Comparison of ENCODE assay signal across 22 mouse cellular contexts in genomic region chr3:79790324-79790723, GRCm38 (mm10). TPM values are rescaled to one million over a fixed set of nuclear protein-coding genes. Genes with fewer than 3 reads are reported as not detected.
A peak's percentile ranks its signal among the peaks of the same experiment; 100 is the strongest.
DNase-seq lines count a peak whose midpoint lies in the region; ATAC-seq and TF ChIP-seq lines count a peak whose summit lies in the region.
"Had no signal": no experiment of that assay in that cellular context is flagged by ENCODE, and none has a peak within 500 bp of the region (broad histone marks: within the 10 kb centered on the region; RNA-seq: fewer than 3 reads in every experiment).

No protein-coding gene starts in this region.

- no peak overlapping the region for H3K4me3 ChIP-seq in kidney, postnatal 0 days (replicated peaks; ENCODE audit: low read depth, low read length)
- no peak overlapping the region for H3K4me3 ChIP-seq in neural tube, embryonic 14.5 days (ENCODE audit: low read depth, low read length)
- no peak overlapping the region for H3K4me3 ChIP-seq in limb, embryonic 13.5 days
- no peak overlapping the region for H3K4me3 ChIP-seq in neural tube, embryonic 15.5 days (replicated peaks)
- H3K4me3 ChIP-seq: embryonic facial prominence, embryonic 10.5 days; embryonic facial prominence, embryonic 12.5 days; forebrain, embryonic 13.5 days; forebrain, embryonic 15.5 days had no signal

- H3K36me3 ChIP-seq in kidney, postnatal 0 days (ENCODE audit: insufficient read depth, low read length) = no peaks in the 10 kb centered on the region
- no peaks in the 10 kb centered on the region for H3K36me3 ChIP-seq in neural tube, embryonic 14.5 days (ENCODE audit: control insufficient read depth, insufficient read depth, low read length)
- H3K36me3 ChIP-seq in limb, embryonic 13.5 days = no peaks in the 10 kb centered on the region
- no peaks in the 10 kb centered on the region for H3K36me3 ChIP-seq in neural tube, embryonic 15.5 days
- H3K36me3 ChIP-seq: embryonic facial prominence, embryonic 10.5 days; embryonic facial prominence, embryonic 12.5 days; forebrain, embryonic 15.5 days had no signal

- no peak overlapping the region for H3K4me2 ChIP-seq in kidney, postnatal 0 days (ENCODE audit: low read length)
- H3K4me2 ChIP-seq in neural tube, embryonic 14.5 days (ENCODE audit: low read depth, low read length) = no peak overlapping the region
- H3K4me2 ChIP-seq in limb, embryonic 13.5 days (replicated peaks) = 0 out of 2 replicates have a peak overlapping the region, but pooled peaks have one; percentile 3
- no peak overlapping the region for H3K4me2 ChIP-seq in neural tube, embryonic 15.5 days
- H3K4me2 ChIP-seq: embryonic facial prominence, embryonic 12.5 days; forebrain, embryonic 13.5 days; forebrain, embryonic 15.5 days had no signal

- H3K4me1 ChIP-seq in kidney, postnatal 0 days (replicated peaks; ENCODE audit: insufficient read depth, low read length) = no peaks in the 10 kb centered on the region
- H3K4me1 ChIP-seq in neural tube, embryonic 14.5 days (ENCODE audit: control insufficient read depth, insufficient read depth, low read length) = 0 out of 2 replicates have a peak, but pooled peaks cover 4% of the 10 kb centered on the region
- H3K4me1 ChIP-seq in limb, embryonic 13.5 days = peaks cover 10% of the 10 kb centered on the region
- 0 out of 2 replicates have a peak, but pooled peaks cover 6% of the 10 kb centered on the region for H3K4me1 ChIP-seq in neural tube, embryonic 15.5 days
- H3K4me1 ChIP-seq: embryonic facial prominence, embryonic 10.5 days; embryonic facial prominence, embryonic 12.5 days; forebrain, embryonic 13.5 days; forebrain, embryonic 15.5 days had no signal

- ATAC-seq in kidney, postnatal 0 days (replicated peaks; ENCODE audit: low FRiP score, low read depth) = no peak
- ATAC-seq in neural tube, embryonic 14.5 days (ENCODE audit: low read depth) = peak; percentile 54; the same call in 1 of the 2 replicates
- ATAC-seq in limb, embryonic 13.5 days (ENCODE audit: low FRiP score, low read depth) = peak; percentile 51; the same call in 1 of the 2 replicates
- peak; percentile 67; the same call in 1 of the 2 replicates for ATAC-seq in neural tube, embryonic 15.5 days (ENCODE audit: low FRiP score)
- ATAC-seq: activated CD4-positive, CD25-positive, alpha-beta regulatory T cell, adult 4 months; forebrain, embryonic 13.5 days; forebrain, embryonic 15.5 days had no signal

- peak; percentile 24 for DNase-seq in kidney, postnatal 0 days (ENCODE audit: low spot score)
- no peak for DNase-seq in kidney, postnatal 14 days
- DNase-seq in neural tube, embryonic 10.5 days (ENCODE audit: extremely low spot score, low spot score) = no peak
- no peak for DNase-seq in urinary bladder, adult 2 months (ENCODE audit: low spot score)
- DNase-seq in urinary bladder, postnatal 25 days (ENCODE audit: low spot score) = no peak
- DNase-seq: adrenal gland, adult 8-10 months; adrenal gland, postnatal 14 days; adrenal gland, postnatal 36 days; cerebellum, adult 11-12 months; cerebellum, adult 2 months; cerebellum, adult 9-10 months; cerebellum, postnatal 10 days; cerebellum, postnatal 25 days had no signal

- no peaks in the 10 kb centered on the region for H3K9me3 ChIP-seq in kidney, postnatal 0 days (replicated peaks; ENCODE audit: low read length)
- no peaks in the 10 kb centered on the region for H3K9me3 ChIP-seq in neural tube, embryonic 14.5 days (ENCODE audit: control insufficient read depth, low read length)
- H3K9me3 ChIP-seq in limb, embryonic 13.5 days = no peaks in the 10 kb centered on the region
- no peaks in the 10 kb centered on the region for H3K9me3 ChIP-seq in neural tube, embryonic 15.5 days (replicated peaks)
- H3K9me3 ChIP-seq: embryonic facial prominence, embryonic 10.5 days; forebrain, embryonic 13.5 days; forebrain, embryonic 15.5 days had no signal

- no peaks in the 10 kb centered on the region for H3K27me3 ChIP-seq in kidney, postnatal 0 days (ENCODE audit: insufficient read depth, low read length)
- no peaks in the 10 kb centered on the region for H3K27me3 ChIP-seq in neural tube, embryonic 14.5 days (ENCODE audit: control insufficient read depth, insufficient read depth, low read length)
- H3K27me3 ChIP-seq in limb, embryonic 13.5 days = no peaks in the 10 kb centered on the region
- no peaks in the 10 kb centered on the region for H3K27me3 ChIP-seq in neural tube, embryonic 15.5 days (replicated peaks)
- H3K27me3 ChIP-seq: embryonic facial prominence, embryonic 12.5 days; forebrain, embryonic 13.5 days; forebrain, embryonic 15.5 days had no signal

- no peak overlapping the region for H3K9ac ChIP-seq in kidney, postnatal 0 days (ENCODE audit: low read depth, low read length)
- no peak overlapping the region for H3K9ac ChIP-seq in neural tube, embryonic 14.5 days (replicated peaks; ENCODE audit: low read depth, low read length)
- no peak overlapping the region for H3K9ac ChIP-seq in limb, embryonic 13.5 days
- H3K9ac ChIP-seq in neural tube, embryonic 15.5 days (replicated peaks) = no peak overlapping the region
- H3K9ac ChIP-seq: embryonic facial prominence, embryonic 12.5 days; forebrain, embryonic 13.5 days; forebrain, embryonic 15.5 days had no signal

- H3K27ac ChIP-seq in kidney, postnatal 0 days = no peak overlapping the region
- no peak overlapping the region for H3K27ac ChIP-seq in neural tube, embryonic 14.5 days (ENCODE audit: low read depth, low read length)
- no peak overlapping the region for H3K27ac ChIP-seq in limb, embryonic 13.5 days
- peak overlapping the region; percentile 51; the same call in 1 of the 2 replicates for H3K27ac ChIP-seq in neural tube, embryonic 15.5 days (replicated peaks)
- H3K27ac ChIP-seq: embryonic facial prominence, embryonic 10.5 days; embryonic facial prominence, embryonic 12.5 days; forebrain, embryonic 13.5 days; forebrain, embryonic 15.5 days had no signal

- no peak for TF ChIP-seq CTCF in kidney, postnatal 0 days (IDR thresholded peaks at IDR 0.05; ENCODE audit: low read depth)

- WGBS in kidney, postnatal 0 days = 9% methylated on average over 3 of the region's 3 CpGs
- WGBS in neural tube, embryonic 14.5 days = 16% methylated on average over 3 of the region's 3 CpGs
- WGBS in limb, embryonic 13.5 days = 8% methylated on average over 3 of the region's 3 CpGs
- 13% methylated on average over 3 of the region's 3 CpGs for WGBS in neural tube, embryonic 15.5 days

RNA-seq across cellular contexts. Expression of gene Rxfp1, which starts 52.6 kb away (rescaled TPM):
- polyA plus RNA-seq in kidney, postnatal 0 days (2015; fragmentation: Nextera tagmentation; extraction: Ambion mirVana) = not detected in 2 replicates
- 0.05 and 0.10 TPM in 2 replicates for polyA plus RNA-seq in neural tube, embryonic 14.5 days (2014; fragmentation: Nextera tagmentation; extraction: Ambion mirVana)
- polyA plus RNA-seq in limb, embryonic 13.5 days (2015; fragmentation: Nextera tagmentation; extraction: Ambion mirVana) = 0.13 and 0.20 TPM in 2 replicates
- 0.17 and 0.52 TPM in 2 replicates for polyA plus RNA-seq in neural tube, embryonic 15.5 days (2015; fragmentation: Nextera tagmentation; extraction: Ambion mirVana)
- polyA plus RNA-seq in urinary bladder, adult 2 months (2012; rRNA removed) = 0.38 and 0.40 TPM in 2 replicates
- polyA plus RNA-seq: activated CD4-positive, CD25-positive, alpha-beta regulatory T cell, adult 4 months; C2C12; forebrain, embryonic 13.5 days had no signal
